Mouse (Mus musculus) G1E (cell line): ENCODE measurements around the gene Zfp229.

Source experiments
- CTCF ChIP-seq: IDR thresholded peaks from 2 replicates; pipeline ENCODE4 v1.5.1; 2012; ENCODE audit warnings: low read depth, low read length, inconsistent platforms, mixed read lengths
- GATA1 ChIP-seq: IDR thresholded peaks from 2 replicates; pipeline ENCODE4 v1.6.1; 2012; ENCODE audit warnings: borderline replicate concordance, low read length, inconsistent platforms, mixed read lengths

- TF ChIP-seq CTCF, result no peak
- TF ChIP-seq GATA1, result no peak
Observed at GRCm38 (mm10) chr17:21703414-21703813, 27.2 kb upstream of the Zfp229 start.
